In the genomic region with DNA sequence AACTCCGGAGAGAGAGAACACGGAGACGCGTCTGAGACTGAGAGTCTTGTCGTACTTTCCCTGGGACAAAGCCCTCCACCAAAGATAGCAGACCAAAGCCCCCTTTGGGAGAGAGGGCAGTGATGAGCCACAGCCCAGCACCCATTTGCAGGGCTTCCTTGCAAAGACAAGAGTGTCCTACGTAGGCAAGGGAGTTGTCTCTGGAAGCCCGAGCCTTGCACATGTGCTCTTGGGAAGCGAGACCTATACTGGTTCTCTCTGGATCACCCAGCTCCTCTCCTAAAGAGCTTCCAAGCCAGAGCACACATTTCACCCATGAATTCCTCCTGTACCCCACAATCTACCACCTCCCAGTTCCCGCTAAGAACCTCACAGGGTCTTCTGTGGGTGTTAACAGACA, we compare ENCODE assay signal across 11 mouse cellular contexts. TPM values are rescaled to one million over a fixed set of nuclear protein-coding genes. Genes with fewer than 3 reads are reported as not detected.
A peak's percentile ranks its signal among the peaks of the same experiment; 100 is the strongest.
DNase-seq lines count a peak whose midpoint lies in the region; ATAC-seq and TF ChIP-seq lines count a peak whose summit lies in the region.
"Had no signal": no experiment of that assay in that cellular context is flagged by ENCODE, and none has a peak within 500 bp of the region (broad histone marks: within the 10 kb centered on the region; RNA-seq: fewer than 3 reads in every experiment).

No protein-coding gene starts in this region.

- no peak for DNase-seq in heart, postnatal 36 days
- no peak for DNase-seq in lung, embryonic 14.5 days
- DNase-seq in lung, postnatal 25 days (ENCODE audit: low spot score) = no peak
- no peak for DNase-seq in forebrain, postnatal 0 days
- DNase-seq in embryo, embryonic 11 days = no peak
- no peak for DNase-seq in thymus, postnatal 4 days
- DNase-seq: gastrocnemius, postnatal 10 days had no signal

- H3K9me3 ChIP-seq in heart, embryonic 13.5 days = no peaks in the 10 kb centered on the region
- H3K9me3 ChIP-seq in lung, embryonic 14.5 days (ENCODE audit: low read depth, low read length) = no peaks in the 10 kb centered on the region
- no peaks in the 10 kb centered on the region for H3K9me3 ChIP-seq in forebrain, postnatal 0 days (ENCODE audit: low read length)
- H3K9me3 ChIP-seq in neural tube, embryonic 15.5 days (replicated peaks) = no peaks in the 10 kb centered on the region

- 79% methylated on average over 9 of the region's 9 CpGs for WGBS in heart, embryonic 13.5 days
- 85% methylated on average over 9 of the region's 9 CpGs for WGBS in lung, embryonic 14.5 days
- 77% methylated on average over 9 of the region's 9 CpGs for WGBS in forebrain, postnatal 0 days
- WGBS in neural tube, embryonic 15.5 days = 89% methylated on average over 9 of the region's 9 CpGs

- no peak for ATAC-seq in heart, embryonic 13.5 days (ENCODE audit: extremely low read depth, insufficient number of reproducible peaks, low FRiP score, low TSS enrichment)
- ATAC-seq in lung, embryonic 14.5 days (ENCODE audit: insufficient read depth) = no peak
- no peak for ATAC-seq in forebrain, postnatal 0 days
- no peak for ATAC-seq in neural tube, embryonic 15.5 days (ENCODE audit: low FRiP score)

- H3K27ac ChIP-seq in heart, embryonic 13.5 days (replicated peaks) = no peak overlapping the region
- no peak overlapping the region for H3K27ac ChIP-seq in lung, embryonic 14.5 days (ENCODE audit: low read depth)
- peak overlapping the region; percentile 83; the same call in 1 of the 2 replicates for H3K27ac ChIP-seq in forebrain, postnatal 0 days (ENCODE audit: low read depth, low read length)
- no peak overlapping the region for H3K27ac ChIP-seq in neural tube, embryonic 15.5 days (replicated peaks)
- H3K27ac ChIP-seq: liver, embryonic 14.5 days had no signal

- H3K9ac ChIP-seq in heart, embryonic 13.5 days = no peak overlapping the region
- H3K9ac ChIP-seq in lung, embryonic 14.5 days = no peak overlapping the region
- H3K9ac ChIP-seq in forebrain, postnatal 0 days = peak overlapping the region; percentile 74
- peak overlapping the region; percentile 63 for H3K9ac ChIP-seq in neural tube, embryonic 15.5 days (replicated peaks)
- H3K9ac ChIP-seq: liver, embryonic 14.5 days had no signal

- no peak for TF ChIP-seq CTCF in lung, embryonic 14.5 days (IDR thresholded peaks at IDR 0.05; ENCODE audit: low read depth)
- no peak for TF ChIP-seq CTCF in forebrain, postnatal 0 days (IDR thresholded peaks at IDR 0.05; ENCODE audit: low read depth)

- peaks cover 14% of the 10 kb centered on the region for H3K4me1 ChIP-seq in heart, embryonic 13.5 days
- no peaks in the 10 kb centered on the region for H3K4me1 ChIP-seq in lung, embryonic 14.5 days (ENCODE audit: insufficient read depth)
- no peaks in the 10 kb centered on the region; the same call in 1 of the 2 replicates for H3K4me1 ChIP-seq in forebrain, postnatal 0 days (ENCODE audit: insufficient read depth)
- peaks cover 26% of the 10 kb centered on the region for H3K4me1 ChIP-seq in neural tube, embryonic 15.5 days

- H3K27me3 ChIP-seq in heart, embryonic 13.5 days (replicated peaks) = peaks cover 35% of the 10 kb centered on the region
- H3K27me3 ChIP-seq in lung, embryonic 14.5 days (ENCODE audit: insufficient read depth, low read length) = peaks cover 26% of the 10 kb centered on the region
- H3K27me3 ChIP-seq in forebrain, postnatal 0 days (ENCODE audit: insufficient read depth, low read length) = no peaks in the 10 kb centered on the region
- no peaks in the 10 kb centered on the region; the same call in 1 of the 2 replicates for H3K27me3 ChIP-seq in neural tube, embryonic 15.5 days (replicated peaks)

- intact Hi-C loops in heart, postnatal 36 days (cut with DNase I) = no loop called here

- H3K4me2 ChIP-seq in heart, embryonic 13.5 days = peak overlapping the region; percentile 82
- 0 out of 2 replicates have a peak overlapping the region, but pooled peaks have one; percentile 93 for H3K4me2 ChIP-seq in lung, embryonic 14.5 days
- peak overlapping the region; percentile 81 for H3K4me2 ChIP-seq in forebrain, postnatal 0 days (ENCODE audit: low read depth)
- H3K4me2 ChIP-seq in neural tube, embryonic 15.5 days = peak overlapping the region; percentile 83

- H3K4me3 ChIP-seq in heart, embryonic 13.5 days = no peak overlapping the region
- no peak overlapping the region for H3K4me3 ChIP-seq in lung, embryonic 14.5 days (ENCODE audit: low read depth, low read length)
- peak overlapping the region; percentile 63 for H3K4me3 ChIP-seq in forebrain, postnatal 0 days (ENCODE audit: low read depth, low read length)
- peak overlapping the region; percentile 61 for H3K4me3 ChIP-seq in neural tube, embryonic 15.5 days (replicated peaks)

- H3K36me3 ChIP-seq in heart, embryonic 13.5 days = no peaks in the 10 kb centered on the region
- H3K36me3 ChIP-seq in lung, embryonic 14.5 days (ENCODE audit: insufficient read depth) = no peaks in the 10 kb centered on the region
- no peaks in the 10 kb centered on the region for H3K36me3 ChIP-seq in forebrain, postnatal 0 days (ENCODE audit: insufficient read depth)
- H3K36me3 ChIP-seq in neural tube, embryonic 15.5 days = no peaks in the 10 kb centered on the region

RNA-seq across cellular contexts. Expression of a gene that starts 1.7 kb away (rescaled TPM):
- 3.4 and 4.0 TPM in 2 replicates for polyA plus RNA-seq in heart, embryonic 13.5 days (2015; fragmentation: Nextera tagmentation; extraction: Ambion mirVana)
- 1 to 10 TPM; 2.6 to 3.1 TPM for total RNA-seq in heart, postnatal 36 days (2021)
- 2.7 and 3.0 TPM in 2 replicates for polyA plus RNA-seq in lung, embryonic 14.5 days (2014; fragmentation: Nextera tagmentation; extraction: Ambion mirVana)
- total RNA-seq in forebrain, postnatal 0 days (2014; rRNA removed) = 11.8 and 13.3 TPM in 2 replicates
- 12.5 and 14.5 TPM in 2 replicates for polyA plus RNA-seq in forebrain, postnatal 0 days (2015; fragmentation: Nextera tagmentation; extraction: Ambion mirVana)
- 6.1 and 8.1 TPM in 2 replicates for polyA plus RNA-seq in neural tube, embryonic 15.5 days (2015; fragmentation: Nextera tagmentation; extraction: Ambion mirVana)

RNA-seq across cellular contexts. Expression of a gene that starts 33.9 kb away (rescaled TPM):
- not detected in 2 replicates for polyA plus RNA-seq in heart, embryonic 13.5 days (2015; fragmentation: Nextera tagmentation; extraction: Ambion mirVana)
- total RNA-seq in heart, postnatal 36 days (2021) = not detected
- not detected in 2 replicates for polyA plus RNA-seq in lung, embryonic 14.5 days (2014; fragmentation: Nextera tagmentation; extraction: Ambion mirVana)
- not detected in 2 replicates for total RNA-seq in forebrain, postnatal 0 days (2014; rRNA removed)
- not detected in 2 replicates for polyA plus RNA-seq in forebrain, postnatal 0 days (2015; fragmentation: Nextera tagmentation; extraction: Ambion mirVana)
- 0.19 TPM in 1 of 2 replicates, not detected in the other for polyA plus RNA-seq in neural tube, embryonic 15.5 days (2015; fragmentation: Nextera tagmentation; extraction: Ambion mirVana)
- total RNA-seq: gastrocnemius, postnatal 10 days; megakaryocyte-erythroid progenitor cell, adult 5-6 weeks had no signal
- polyA plus RNA-seq: liver, embryonic 14.5 days had no signal

Comparison
In these comparisons a context has a peak if more than half of its experiments do, and no peak if none do; other contexts are left out.
1. H3K4me3 ChIP-seq: peak in forebrain, postnatal 0 days (single experiment) and neural tube, embryonic 15.5 days (single experiment); none in heart, embryonic 13.5 days (single experiment) and lung, embryonic 14.5 days (single experiment).
2. H3K9ac ChIP-seq: peak in forebrain, postnatal 0 days (single experiment) and neural tube, embryonic 15.5 days (single experiment); none in heart, embryonic 13.5 days (single experiment) and lung, embryonic 14.5 days (single experiment).
3. Peak in every context shown above with its lines, with median percentiles within 50 percentile points of each other: H3K4me2 ChIP-seq.